ENCODE assay signal across 12 mouse cellular contexts in the genomic region with DNA sequence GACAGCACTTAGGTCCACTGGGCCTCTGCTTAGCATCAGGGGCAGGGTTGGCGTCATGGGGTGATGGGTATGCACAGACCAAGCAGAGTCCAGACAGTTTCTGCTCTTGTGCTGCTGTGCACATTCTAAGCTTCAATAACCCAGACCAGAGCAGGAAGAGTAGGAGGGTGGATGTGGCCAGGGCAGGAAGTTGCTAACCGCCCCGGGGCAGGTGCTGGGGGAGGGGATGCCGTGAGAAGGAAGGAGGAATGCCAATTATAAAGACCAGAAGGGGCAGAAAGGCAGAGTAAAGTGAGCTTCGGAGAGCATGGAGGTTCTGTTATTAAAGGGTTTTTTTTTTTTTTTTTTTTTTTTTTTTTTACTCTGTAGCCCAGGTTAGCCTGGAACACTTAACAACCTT. TPM values are rescaled to one million over a fixed set of nuclear protein-coding genes. Genes with fewer than 3 reads are reported as not detected.
A peak's percentile ranks its signal among the peaks of the same experiment; 100 is the strongest.
DNase-seq lines count a peak whose midpoint lies in the region; ATAC-seq lines count a peak whose summit lies in the region.
"Had no signal": no experiment of that assay in that cellular context is flagged by ENCODE, and none has a peak within 500 bp of the region (broad histone marks: within the 10 kb centered on the region; RNA-seq: fewer than 3 reads in every experiment).

No protein-coding gene starts in this region.

- no peaks in the 10 kb centered on the region for H3K9me3 ChIP-seq in midbrain, embryonic 11.5 days (ENCODE audit: control insufficient read depth, low read length)
- H3K9me3 ChIP-seq: lung, embryonic 15.5 days had no signal

- 92% methylated on average over 5 of the region's 5 CpGs for WGBS in midbrain, embryonic 11.5 days

- no peaks in the 10 kb centered on the region for H3K36me3 ChIP-seq in midbrain, embryonic 11.5 days (ENCODE audit: control insufficient read depth, insufficient read depth, low read length)
- H3K36me3 ChIP-seq: lung, embryonic 15.5 days had no signal

- no peak overlapping the region for H3K9ac ChIP-seq in midbrain, embryonic 11.5 days (ENCODE audit: low read length)
- H3K9ac ChIP-seq: lung, embryonic 15.5 days had no signal

- ATAC-seq in neutrophil, adult 5-6 weeks (ENCODE audit: extremely low read depth, insufficient number of reproducible peaks, low FRiP score, poor library complexity, severe bottlenecking) = peak; percentile 87
- no peak for ATAC-seq in midbrain, embryonic 11.5 days (ENCODE audit: low FRiP score)

- no peak overlapping the region for H3K4me2 ChIP-seq in midbrain, embryonic 11.5 days
- H3K4me2 ChIP-seq: lung, embryonic 15.5 days had no signal

- peak; percentile 50 for DNase-seq in urinary bladder, postnatal 14 days (ENCODE audit: low spot score)
- no peak for DNase-seq in urinary bladder, postnatal 36 days (ENCODE audit: low spot score in 2 of 2)
- DNase-seq in induced T-regulatory cell, adult 2 months (ENCODE audit: low read depth) = peak; percentile 91
- DNase-seq in right cerebral cortex, postnatal 10 days (ENCODE audit: low spot score in 2 of 2) = no peak
- no peak for DNase-seq in left cerebral cortex, postnatal 25 days (ENCODE audit: low spot score in 2 of 2)
- DNase-seq in midbrain, embryonic 11.5 days (ENCODE audit: low spot score, missing footprints) = no peak
- no peak for DNase-seq in cerebellum, postnatal 36 days
- DNase-seq: cerebellum, adult 9-10 months had no signal

- no peak overlapping the region for H3K4me3 ChIP-seq in midbrain, embryonic 11.5 days (ENCODE audit: low read depth, low read length)
- H3K4me3 ChIP-seq: lung, embryonic 15.5 days had no signal

- H3K27me3 ChIP-seq in midbrain, embryonic 11.5 days (ENCODE audit: control insufficient read depth, insufficient read depth, low read length) = no peaks in the 10 kb centered on the region
- H3K27me3 ChIP-seq: lung, embryonic 15.5 days had no signal

- intact Hi-C loops in left cerebral cortex, postnatal 25 days (cut with DNase I) = no loop called here

- H3K27ac ChIP-seq in midbrain, embryonic 11.5 days (ENCODE audit: low read depth, low read length) = no peak overlapping the region
- H3K27ac ChIP-seq: lung, embryonic 15.5 days had no signal

- H3K4me1 ChIP-seq in midbrain, embryonic 11.5 days (ENCODE audit: control insufficient read depth, insufficient read depth, low read length) = peaks cover 5% of the 10 kb centered on the region

RNA-seq across cellular contexts. Expression of a gene that starts 0.7 kb away (rescaled TPM):
- 245 and 247 TPM in 2 replicates for total RNA-seq in neutrophil, adult 5-6 weeks (2017)
- total RNA-seq in left cerebral cortex, postnatal 25 days (2021) = not detected
- polyA plus RNA-seq in midbrain, embryonic 11.5 days (2014; fragmentation: Nextera tagmentation; extraction: Ambion mirVana) = 0.36 and 0.59 TPM in 2 replicates

RNA-seq across cellular contexts. Expression of a gene that starts 6.1 kb away (rescaled TPM):
- total RNA-seq in neutrophil, adult 5-6 weeks (2017) = 2.8 and 3.8 TPM in 2 replicates
- total RNA-seq in left cerebral cortex, postnatal 25 days (2021) = under 1 TPM; 0.55 to 0.60 TPM
- 15.3 and 17.8 TPM in 2 replicates for polyA plus RNA-seq in midbrain, embryonic 11.5 days (2014; fragmentation: Nextera tagmentation; extraction: Ambion mirVana)

RNA-seq across cellular contexts. Expression of a gene that starts 6.2 kb away (rescaled TPM):
- total RNA-seq in neutrophil, adult 5-6 weeks (2017) = 64.1 and 71.1 TPM in 2 replicates
- 100 to 1,000 TPM; 113 to 117 TPM for total RNA-seq in left cerebral cortex, postnatal 25 days (2021)
- polyA plus RNA-seq in midbrain, embryonic 11.5 days (2014; fragmentation: Nextera tagmentation; extraction: Ambion mirVana) = 15.6 and 16.3 TPM in 2 replicates

RNA-seq across cellular contexts. Expression of a gene that starts 13.5 kb away (rescaled TPM):
- total RNA-seq in neutrophil, adult 5-6 weeks (2017) = 9.0 and 9.5 TPM in 2 replicates
- 1 to 10 TPM; 1.1 to 1.2 TPM for total RNA-seq in left cerebral cortex, postnatal 25 days (2021)
- polyA plus RNA-seq in midbrain, embryonic 11.5 days (2014; fragmentation: Nextera tagmentation; extraction: Ambion mirVana) = 3.1 and 3.9 TPM in 2 replicates

RNA-seq across cellular contexts. Expression of a gene that starts 16.9 kb away (rescaled TPM):
- not detected in 2 replicates for total RNA-seq in neutrophil, adult 5-6 weeks (2017)
- total RNA-seq in left cerebral cortex, postnatal 25 days (2021) = not detected
- not detected in 2 replicates for polyA plus RNA-seq in midbrain, embryonic 11.5 days (2014; fragmentation: Nextera tagmentation; extraction: Ambion mirVana)
- total RNA-seq: heart, postnatal 14 days had no signal
- polyA plus RNA-seq: lung, embryonic 15.5 days; stomach, embryonic 14.5 days had no signal

Comparison
In these comparisons a context has a peak if more than half of its experiments do, and no peak if none do; other contexts are left out.
1. DNase-seq: peak in urinary bladder, postnatal 14 days (single experiment) and induced T-regulatory cell, adult 2 months (single experiment); none in urinary bladder, postnatal 36 days (0 of 2), right cerebral cortex, postnatal 10 days (0 of 2), left cerebral cortex, postnatal 25 days (0 of 2), midbrain, embryonic 11.5 days (single experiment) and cerebellum, postnatal 36 days (0 of 2).
2. RNA of a gene that starts 0.7 kb away (total RNA-seq): 245 to 247 TPM in neutrophil, adult 5-6 weeks; not detected in left cerebral cortex, postnatal 25 days; every median in the first group is over 100 times any median in the second.